ENCODE assay signal across 11 mouse cellular contexts in the genomic region with DNA sequence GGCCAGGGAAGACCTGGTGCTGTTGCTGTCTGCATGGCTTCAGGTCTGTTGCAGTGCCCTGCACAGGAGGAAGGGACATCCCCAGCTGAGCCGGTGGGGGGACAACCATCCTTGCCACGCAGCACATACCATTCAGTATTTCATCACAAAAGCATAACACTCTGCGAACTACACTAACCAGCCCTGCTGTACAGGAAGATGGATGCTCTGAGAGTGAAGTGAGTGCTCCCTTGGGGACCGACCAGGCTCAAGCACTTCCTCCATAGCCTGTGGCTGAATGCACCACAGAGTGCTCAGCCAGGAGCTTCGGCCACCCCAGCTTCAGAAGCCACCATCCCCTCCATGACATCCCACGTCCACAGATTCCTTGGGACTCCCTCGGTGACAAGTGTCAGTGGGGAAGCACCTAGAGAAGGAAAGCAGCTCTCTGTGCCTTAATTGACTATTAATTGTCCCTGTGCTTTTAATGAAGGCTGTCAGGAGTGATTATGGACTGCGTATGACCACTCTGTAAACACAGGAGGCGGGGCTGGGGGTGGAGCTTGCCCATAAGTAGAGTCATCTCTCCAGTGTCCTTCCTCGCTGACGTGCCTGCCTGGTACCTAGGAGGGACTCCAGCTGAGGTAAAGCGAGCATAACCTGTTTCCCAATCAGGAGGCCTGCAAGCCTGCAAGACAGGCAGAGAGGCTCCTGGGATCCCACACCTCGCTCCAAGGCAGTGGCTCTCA.
DNase-seq lines count a peak whose midpoint lies in the region; ATAC-seq lines count a peak whose summit lies in the region.
"Had no signal": no experiment of that assay in that cellular context is flagged by ENCODE, and none has a peak within 500 bp of the region (broad histone marks: within the 10 kb centered on the region; RNA-seq: fewer than 3 reads in every experiment).

No protein-coding gene starts in this region.

- H3K27ac ChIP-seq in kidney, embryonic 16.5 days (ENCODE audit: low read length): no peak overlapping the region
- no peak overlapping the region for H3K27ac ChIP-seq in limb, embryonic 12.5 days

- H3K9ac ChIP-seq in kidney, embryonic 16.5 days (replicated peaks; ENCODE audit: low read length): no peak overlapping the region
- H3K9ac ChIP-seq in limb, embryonic 12.5 days (replicated peaks): no peak overlapping the region

- no peaks in the 10 kb centered on the region for H3K9me3 ChIP-seq in kidney, embryonic 16.5 days (ENCODE audit: low read length)
- no peaks in the 10 kb centered on the region for H3K9me3 ChIP-seq in limb, embryonic 12.5 days

- no peaks in the 10 kb centered on the region for H3K36me3 ChIP-seq in kidney, embryonic 16.5 days (ENCODE audit: insufficient read depth, low read length)
- no peaks in the 10 kb centered on the region for H3K36me3 ChIP-seq in limb, embryonic 12.5 days

- peak overlapping the region; percentile 1; the same call in 1 of the 2 replicates for H3K4me2 ChIP-seq in kidney, embryonic 16.5 days (replicated peaks; ENCODE audit: low read depth, low read length)
- peak overlapping the region; percentile 16 for H3K4me2 ChIP-seq in limb, embryonic 12.5 days

- DNase-seq in kidney, adult 9 months: no peak
- DNase-seq in B cell, adult 2 months: peak; percentile 31 to 34
- DNase-seq in Muller cell, postnatal 12 days (ENCODE audit: inconsistent ontology term): peak; percentile 55
- DNase-seq in yolk sac, embryonic 10.5 days (ENCODE audit: low spot score): no peak
- DNase-seq in layer of hippocampus, postnatal 14 days (ENCODE audit: low spot score in 2 of 2): no peak
- DNase-seq: adrenal gland, postnatal 14 days; cerebellum, adult 2 months; gastrocnemius, postnatal 14 days; thymus, postnatal 14 days had no signal

- peak; percentile 39; the same call in 1 of the 2 replicates for ATAC-seq in kidney, embryonic 16.5 days (ENCODE audit: low FRiP score, low TSS enrichment)
- 0 out of 2 replicates have a peak, but pooled peaks have one; percentile 46 for ATAC-seq in limb, embryonic 12.5 days (ENCODE audit: insufficient number of reproducible peaks, insufficient read depth, low FRiP score, low TSS enrichment, low read depth)

- H3K4me3 ChIP-seq in kidney, embryonic 16.5 days (ENCODE audit: low read length): no peak overlapping the region
- H3K4me3 ChIP-seq in limb, embryonic 12.5 days (replicated peaks): no peak overlapping the region

- no peaks in the 10 kb centered on the region for H3K27me3 ChIP-seq in kidney, embryonic 16.5 days (ENCODE audit: insufficient read depth, low read length)
- peaks cover 11% of the 10 kb centered on the region; the same call in 1 of the 2 replicates for H3K27me3 ChIP-seq in limb, embryonic 12.5 days

- WGBS in kidney, embryonic 16.5 days: 24% methylated on average over 13 of the region's 13 CpGs
- WGBS in limb, embryonic 12.5 days: 26% methylated on average over 13 of the region's 13 CpGs

- peaks cover 5% of the 10 kb centered on the region; the same call in 1 of the 2 replicates for H3K4me1 ChIP-seq in kidney, embryonic 16.5 days (ENCODE audit: insufficient read depth, low read length)
- H3K4me1 ChIP-seq in limb, embryonic 12.5 days (replicated peaks): peaks cover 19% of the 10 kb centered on the region

Comparison
In these comparisons a context has a peak if more than half of its experiments do, and no peak if none do; other contexts are left out.
1. DNase-seq: peak in B cell, adult 2 months (2 of 2) and Muller cell, postnatal 12 days (single experiment); none in kidney, adult 9 months (single experiment), yolk sac, embryonic 10.5 days (single experiment) and layer of hippocampus, postnatal 14 days (0 of 2).